Mouse (Mus musculus) small intestine, adult 2 months (tissue): ENCODE measurements around the gene Limch1.

Experiments
- CTCF ChIP-seq: fragments of 200-500 bp; IDR thresholded peaks from 2 replicates; pipeline ENCODE4 v1.5.1; 2012; ENCODE audit warnings: low read depth, mild to moderate bottlenecking, control low read depth, inconsistent platforms, low read length, moderate library complexity, mixed read lengths; ENCODE audit not compliant: insufficient replicate concordance, insufficient read length; ENCODE audit errors: extremely low read depth
- POLR2A ChIP-seq: fragments of 200-500 bp; IDR thresholded peaks from 2 replicates; pipeline ENCODE4 v1.6.1; 2012; ENCODE audit warnings: low read depth, mild to moderate bottlenecking, control low read depth, inconsistent platforms, low read length, moderate library complexity

DNA sequence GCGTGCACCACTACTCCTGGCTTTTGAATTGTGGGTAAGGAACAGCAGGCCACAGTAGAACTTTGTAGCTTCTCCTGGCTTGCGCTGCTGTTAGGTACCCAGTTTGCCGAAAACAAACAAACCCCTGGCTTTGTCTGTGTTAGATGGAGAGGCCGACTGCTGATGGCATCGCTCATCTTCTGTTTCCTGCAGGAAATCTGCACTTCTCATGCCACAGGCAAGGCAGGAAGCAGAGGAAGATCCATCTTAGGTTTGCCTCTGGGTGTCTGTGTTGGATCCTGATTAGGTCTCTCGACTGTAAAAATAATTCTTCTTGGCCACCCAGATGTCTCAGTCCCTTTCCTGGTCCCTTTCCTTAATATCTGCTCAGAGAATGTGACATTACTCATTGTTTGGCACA is 51.7 kb downstream of the Limch1 start:
- no peak for TF ChIP-seq CTCF
- no peak for TF ChIP-seq POLR2A
